Mouse (Mus musculus) liver, embryonic 13.5 days (tissue): Measurements from ENCODE around the gene Sgsm3. TPM values are rescaled to one million over a fixed set of nuclear protein-coding genes. Genes with fewer than 3 reads are reported as not detected.
A peak's percentile ranks its signal among the peaks of the same experiment; 100 is the strongest.

Experiments
- ATAC-seq: fragments of 200-750 bp; cut with Nextera tagmentation; 2 replicates; pipeline ENCODE4 v1.8.0; 2017; ENCODE audit warnings: low read depth, mild to moderate bottlenecking, moderate number of reproducible peaks, moderate library complexity
- DNase-seq: peaks from one replicate; pipeline ENCODE4 v3.0.0; 2022
- H3K27ac ChIP-seq: fragments of 300-500 bp; sonication (generic); 2 replicates; pipeline ENCODE4 v1.5.1; 2015; ENCODE audit warnings: moderate library complexity, mild to moderate bottlenecking, inconsistent platforms
- H3K27me3 ChIP-seq: fragments of 300-500 bp; sonication (generic); 2 replicates; pipeline ENCODE4 v1.6.1; 2015; ENCODE audit warnings: mild to moderate bottlenecking, inconsistent platforms
- H3K36me3 ChIP-seq: fragments of 300-500 bp; sonication (generic); 2 replicates; pipeline ENCODE4 v1.6.1; 2015; ENCODE audit warnings: mild to moderate bottlenecking, inconsistent platforms
- H3K4me1 ChIP-seq: fragments of 300-500 bp; sonication (generic); replicated peaks from 2 replicates; pipeline ENCODE4 v1.6.1; 2015; ENCODE audit warnings: inconsistent platforms
- H3K4me2 ChIP-seq: fragments of 300-500 bp; sonication (generic); 2 replicates; pipeline ENCODE4 v1.6.1; 2015; ENCODE audit warnings: inconsistent platforms, mild to moderate bottlenecking, moderate library complexity
- H3K4me3 ChIP-seq: fragments of 300-500 bp; sonication (generic); replicated peaks from 2 replicates; pipeline ENCODE4 v1.5.1; 2015; ENCODE audit warnings: mild to moderate bottlenecking, inconsistent platforms
- H3K9ac ChIP-seq: fragments of 300-500 bp; sonication (generic); 2 replicates; pipeline ENCODE4 v1.6.1; 2015; ENCODE audit warnings: mild to moderate bottlenecking, inconsistent platforms
- H3K9me3 ChIP-seq: fragments of 300-500 bp; sonication (generic); replicated peaks from 2 replicates; pipeline ENCODE4 v1.6.1; 2016; ENCODE audit warnings: inconsistent platforms
- WGBS: fragments of 180-500 bp; shearing (Covaris S2); methylation state at CpG from one replicate; pipeline ENCODE4 v1.1.7; 2015; ENCODE audit not compliant: insufficient replicate concordance; 5-methylcytosine and 5-hydroxymethylcytosine counted together
- microRNA-seq: library from miRNA; unstranded; fragments of <30 nt; microRNA quantifications from one replicate; pipeline ENCODE4, GENCODE M21; 2016
- polyA plus RNA-seq: library from polyadenylated mRNA; unstranded; fragments of >200 nt; fragmentation: Nextera tagmentation; extraction: Ambion mirVana; gene quantifications from 2 replicates; pipeline ENCODE4 v1.2.1, GENCODE M21; 2015

Gene Sgsm3
- polyA plus RNA-seq, 1 experiment from 2014 or later: 12.9 TPM

DNA sequence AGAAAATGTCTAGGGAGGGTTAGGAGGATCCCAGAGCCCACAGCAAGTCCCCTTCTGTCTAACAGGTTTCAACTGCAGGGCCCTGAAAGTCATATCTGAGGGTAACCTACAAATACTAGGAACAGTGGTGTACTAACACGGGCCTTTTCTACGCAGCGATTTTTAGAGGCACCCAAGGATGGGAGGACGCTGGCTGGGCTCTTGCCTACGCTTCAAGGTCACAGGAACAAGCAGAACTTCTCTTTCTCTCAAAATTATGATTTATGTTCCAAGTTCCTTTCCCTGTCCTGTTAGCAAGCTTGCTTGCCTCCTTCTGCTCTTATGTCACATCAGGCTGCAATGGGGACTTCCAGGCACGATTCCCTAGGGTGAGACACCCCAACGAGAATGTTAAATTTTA lies 68.5 kb downstream of the Sgsm3 start:
- no peak for ATAC-seq
- no peak for DNase-seq
- 39% methylated on average over 7 of the region's 7 CpGs for WGBS
- Histone ChIP-seq H3K36me3 (no peaks in the 10 kb centered on the region), H3K4me2 (no peak overlapping the region), H3K4me1 (peaks cover 61% of the 10 kb centered on the region), H3K27me3 (peaks cover 16% of the 10 kb centered on the region; the same call in 1 of the 2 replicates), H3K4me3 (no peak overlapping the region), H3K9ac (no peak overlapping the region), H3K9me3 (no peaks in the 10 kb centered on the region), H3K27ac (no peak overlapping the region)

DNA sequence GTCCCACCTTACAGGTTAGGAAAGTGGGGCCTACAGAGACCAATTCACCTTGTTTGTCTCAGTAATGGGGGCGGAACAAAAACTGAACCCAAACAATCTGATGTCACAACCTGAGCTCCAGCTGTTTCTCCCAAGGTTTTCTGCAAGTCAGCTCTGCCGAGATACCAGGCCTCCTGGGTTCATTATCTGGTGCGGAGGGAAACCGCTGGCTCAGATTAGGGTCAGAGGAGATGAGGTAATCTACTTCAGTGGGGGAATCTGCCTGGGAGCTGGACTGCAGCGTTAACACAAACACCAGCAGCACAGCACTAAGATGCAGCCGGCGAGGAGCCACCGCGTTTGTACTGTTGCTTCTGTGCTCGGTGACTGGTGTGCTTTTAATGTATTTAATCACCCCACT lies 69.9 kb downstream of the Sgsm3 start:
- Histone ChIP-seq H3K27me3 (peaks cover 16% of the 10 kb centered on the region; the same call in 1 of the 2 replicates), H3K4me2 (no peak overlapping the region), H3K9ac (no peak overlapping the region), H3K36me3 (no peaks in the 10 kb centered on the region), H3K27ac (no peak overlapping the region), H3K4me3 (no peak overlapping the region), H3K4me1 (peaks cover 54% of the 10 kb centered on the region), H3K9me3 (no peaks in the 10 kb centered on the region)
- peak; percentile 64 for DNase-seq
- 8% methylated on average over 10 of the region's 10 CpGs for WGBS
- peak; percentile 87 for ATAC-seq

DNA sequence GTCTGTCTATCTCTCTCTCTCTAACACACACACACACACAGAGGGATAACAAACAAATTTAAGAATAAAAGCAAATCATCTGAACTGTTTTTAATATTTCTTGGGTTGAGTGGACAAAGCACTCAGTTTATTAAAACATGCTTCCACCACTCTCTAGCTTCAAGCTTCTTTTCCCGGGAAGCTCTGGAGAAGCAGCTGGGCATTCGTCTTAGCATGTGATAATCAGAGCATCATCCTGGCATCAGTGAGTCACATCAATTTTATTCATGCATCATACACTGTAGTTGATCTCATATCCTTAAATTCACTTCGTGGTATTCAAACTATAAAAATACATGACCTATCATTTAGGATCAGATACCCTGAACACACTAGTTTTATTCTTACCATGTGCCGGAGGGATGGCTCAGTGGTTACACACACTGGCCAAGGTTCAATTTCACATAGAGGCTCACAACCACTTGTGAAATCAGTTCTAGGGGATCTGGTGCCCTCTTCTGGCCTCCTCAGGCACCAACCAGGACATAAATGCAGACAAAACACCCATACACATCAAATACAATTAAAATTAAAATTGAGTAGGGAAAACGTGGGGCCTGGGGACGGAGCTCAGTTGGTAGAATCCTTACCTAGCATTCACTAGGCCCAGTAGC lies 72.0 kb downstream of the Sgsm3 start:
- DNase-seq (no peak), ATAC-seq (no peak)
- Histone ChIP-seq H3K9me3 (no peaks in the 10 kb centered on the region), H3K9ac (no peak overlapping the region), H3K4me1 (peaks cover 49% of the 10 kb centered on the region), H3K4me2 (no peak overlapping the region), H3K27ac (no peak overlapping the region), H3K4me3 (no peak overlapping the region), H3K27me3 (peaks cover 12% of the 10 kb centered on the region; the same call in 1 of the 2 replicates), H3K36me3 (no peaks in the 10 kb centered on the region)
- WGBS: 52% methylated on average over 6 of the region's 6 CpGs

DNA sequence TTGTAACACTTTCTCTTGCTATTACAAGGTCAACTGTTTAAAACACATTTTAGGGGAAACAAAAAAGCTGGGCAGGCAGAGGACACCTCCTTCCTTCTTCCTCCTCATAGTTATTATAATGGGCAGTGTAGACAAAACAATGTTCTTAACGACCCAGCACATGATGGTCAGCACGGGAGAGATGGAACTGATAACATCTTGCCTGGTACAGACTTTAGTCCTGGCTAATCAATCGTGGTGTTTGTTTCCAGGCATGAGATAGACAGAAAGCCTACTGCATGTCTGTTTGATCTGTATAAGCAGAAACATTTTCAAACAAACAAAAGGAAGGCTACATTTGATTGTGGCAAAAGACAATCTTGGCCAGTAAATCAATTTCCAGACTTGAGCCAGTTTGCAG lies 72.9 kb downstream of the Sgsm3 start:
- H3K4me1 ChIP-seq: peaks cover 42% of the 10 kb centered on the region
- WGBS: 8% methylated on average over 3 of the region's 3 CpGs

DNA sequence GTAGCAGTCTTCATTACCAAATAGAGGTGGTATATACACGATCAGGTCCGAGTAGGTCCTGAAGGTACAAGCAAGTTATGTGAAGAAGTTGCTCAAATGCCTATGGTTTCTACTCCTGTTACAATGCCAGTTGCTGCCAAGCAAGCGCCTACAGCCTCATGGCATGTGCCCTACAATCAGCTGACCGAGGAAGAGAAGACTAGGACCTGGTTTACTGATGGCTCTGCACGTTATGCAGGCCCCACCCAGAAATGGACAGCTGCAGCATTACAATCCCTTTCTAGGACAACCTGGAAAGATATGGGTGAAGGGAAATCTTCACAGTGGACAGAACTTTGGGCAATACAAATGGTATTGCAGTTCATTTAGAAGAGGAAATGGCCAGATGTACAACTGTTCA lies 74.9 kb downstream of the Sgsm3 start:
- no peak for DNase-seq
- H3K4me2 ChIP-seq: no peak overlapping the region
- H3K27ac ChIP-seq: no peak overlapping the region
- no peaks in the 10 kb centered on the region for H3K27me3 ChIP-seq
- no peak for ATAC-seq
- H3K4me3 ChIP-seq: no peak overlapping the region
- H3K4me1 ChIP-seq: peaks cover 27% of the 10 kb centered on the region
- H3K9ac ChIP-seq: no peak overlapping the region
- H3K36me3 ChIP-seq: no peaks in the 10 kb centered on the region
- WGBS: 73% methylated on average over 5 of the region's 5 CpGs
- H3K9me3 ChIP-seq: no peaks in the 10 kb centered on the region

More for the DNA sequence above, 72.9 kb downstream of the Sgsm3 start:
- no peak overlapping the region for H3K4me2 ChIP-seq
- DNase-seq (no peak), ATAC-seq (no peak)
- no peak overlapping the region for H3K9ac ChIP-seq
- no peaks in the 10 kb centered on the region for H3K9me3 ChIP-seq
- peaks cover 4% of the 10 kb centered on the region; the same call in 1 of the 2 replicates for H3K27me3 ChIP-seq
- H3K27ac ChIP-seq: no peak overlapping the region
- no peak overlapping the region for H3K4me3 ChIP-seq
- H3K36me3 ChIP-seq: no peaks in the 10 kb centered on the region

DNA sequence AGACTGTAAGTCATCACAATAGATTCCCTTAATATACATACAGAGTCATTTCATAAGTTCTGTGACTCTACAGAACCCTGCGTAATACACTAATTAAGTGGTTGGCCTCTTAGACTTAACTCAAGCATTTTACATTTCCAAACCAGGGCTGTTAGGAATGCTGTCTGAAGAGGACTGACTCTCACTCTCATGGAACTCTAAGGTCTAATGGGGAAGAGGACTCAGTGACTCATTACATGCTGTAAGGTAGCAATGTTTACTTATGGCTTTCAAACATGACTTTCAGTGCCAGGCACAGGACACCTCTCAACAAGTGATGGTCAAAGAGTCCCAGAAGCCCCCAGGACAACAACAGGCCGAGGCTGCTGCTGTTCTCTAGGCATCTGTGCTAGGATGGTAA lies 77.9 kb downstream of the Sgsm3 start:
- DNase-seq (no peak), ATAC-seq (no peak)
- Histone ChIP-seq H3K9me3 (no peaks in the 10 kb centered on the region), H3K36me3 (no peaks in the 10 kb centered on the region), H3K27ac (no peak overlapping the region), H3K4me2 (no peak overlapping the region), H3K4me1 (peaks cover 5% of the 10 kb centered on the region), H3K27me3 (no peaks in the 10 kb centered on the region), H3K4me3 (no peak overlapping the region), H3K9ac (no peak overlapping the region)
- WGBS: 72% methylated on average over 2 of the region's 2 CpGs

DNA sequence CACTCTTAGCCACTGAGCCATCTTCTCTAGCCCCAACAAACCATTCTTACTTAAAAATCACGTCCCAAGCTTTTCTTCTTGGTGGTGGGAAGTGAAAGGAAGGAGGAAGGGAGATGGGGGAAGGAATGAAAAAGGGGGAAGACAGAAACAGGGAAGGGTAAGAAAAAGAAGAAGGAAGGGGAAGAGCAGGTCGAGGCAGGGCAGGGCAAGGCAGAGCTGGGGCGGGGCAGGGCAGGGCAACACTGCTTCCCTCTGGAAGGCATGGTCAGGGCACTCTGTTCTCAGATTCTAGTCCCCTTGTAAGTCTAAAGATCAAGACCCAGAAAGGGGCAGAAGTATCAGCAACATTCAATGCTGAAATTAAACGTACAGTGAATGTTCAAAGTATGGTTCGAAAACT lies 80.2 kb downstream of the Sgsm3 start:
- no peak for ATAC-seq
- no peaks in the 10 kb centered on the region for H3K36me3 ChIP-seq

DNA sequence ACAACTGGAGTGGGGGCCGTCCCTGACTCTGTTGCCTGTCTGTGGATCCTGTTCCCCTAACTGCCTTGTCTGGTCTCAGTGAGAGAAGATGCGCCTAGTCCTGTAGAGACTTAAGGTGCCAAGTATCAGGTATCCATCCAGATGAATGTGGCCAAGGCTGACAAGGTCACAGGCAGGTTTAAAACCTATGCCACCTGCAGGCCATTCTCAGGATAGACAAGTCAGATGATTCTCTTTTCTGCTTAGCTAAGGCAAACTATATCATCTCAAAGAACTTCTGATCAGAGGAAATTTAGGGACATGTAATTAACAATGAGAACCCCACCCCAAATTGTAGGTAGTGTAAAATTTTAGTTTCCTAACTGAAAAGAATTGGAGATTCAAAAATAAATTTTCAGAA lies 83.4 kb downstream of the Sgsm3 start:
- Histone ChIP-seq H3K27ac (no peak overlapping the region), H3K9me3 (no peaks in the 10 kb centered on the region), H3K4me3 (no peak overlapping the region), H3K9ac (no peak overlapping the region), H3K4me2 (no peak overlapping the region), H3K4me1 (peaks cover 21% of the 10 kb centered on the region), H3K36me3 (no peaks in the 10 kb centered on the region), H3K27me3 (no peaks in the 10 kb centered on the region)
- DNase-seq (no peak), ATAC-seq (no peak)
- WGBS: 64% methylated on average over 2 of the region's 2 CpGs

More for the DNA sequence above, 80.2 kb downstream of the Sgsm3 start:
- WGBS: 60% methylated on average over 5 of the region's 5 CpGs
- no peak for DNase-seq
- Histone ChIP-seq H3K4me2 (no peak overlapping the region), H3K4me3 (no peak overlapping the region), H3K9ac (no peak overlapping the region), H3K4me1 (peaks cover 18% of the 10 kb centered on the region), H3K9me3 (no peaks in the 10 kb centered on the region), H3K27me3 (no peaks in the 10 kb centered on the region), H3K27ac (no peak overlapping the region)

Small RNAs within 50 kb of the gene (microRNA-seq; reads per million reads assigned to microRNA genes)
- 61.4 reads per million, percentile 46 among the genes with 10 or more reads in this experiment for gene Mir5113

Other genes with a start within 250 kb of the Sgsm3 start
- gene Adsl, start 29.3 kb upstream of the Sgsm3 start, polyA plus RNA-seq: 131 and 134 TPM in 2 replicates
- 3.9 and 4.9 TPM in 2 replicates for gene Mrtfa, start 213.0 kb downstream of the Sgsm3 start, polyA plus RNA-seq